Mouse (Mus musculus): Measurements from ENCODE around the gene Ap4e1. TPM values are rescaled to one million over a fixed set of nuclear protein-coding genes. Genes with fewer than 3 reads are reported as not detected.

Gene Ap4e1
- polyA plus RNA-seq (2016; fragmentation: Nextera tagmentation; extraction: Ambion mirVana), result 11.3 and 12.5 TPM in 2 replicates

- DNase-seq (ENCODE audit: low spot score), result peak; percentile 95
- Histone ChIP-seq H3K4me3 (peak within 1 kb of the TSS; percentile 90), H3K36me3 (peaks cover 19% of the 10 kb centered on the region), H3K27me3 (ENCODE audit: insufficient read depth, poor library complexity, severe bottlenecking) (no peaks in the 10 kb centered on the region), H3K4me1 (peaks cover 10% of the 10 kb centered on the region; the same call in 1 of the 2 replicates), H3K27ac (peak within 1 kb of the TSS; percentile 90), H3K9me3 (no peaks in the 10 kb centered on the region)
- WGBS, result 1% methylated on average over 40 of the region's 40 CpGs
Observed at GRCm38 (mm10) chr2:127008469-127008998, at the start of gene Ap4e1. TSS of gene Ap4e1 (plus strand) at chr2:127008717.

- DNase-seq (ENCODE audit: low spot score), result no peak
- WGBS, result 80% methylated on average over 2 of the region's 2 CpGs
- Histone ChIP-seq H3K27ac (no peak overlapping the region), H3K4me1 (no peaks in the 10 kb centered on the region), H3K36me3 (no peaks in the 10 kb centered on the region), H3K4me3 (no peak overlapping the region), H3K27me3 (ENCODE audit: insufficient read depth, poor library complexity, severe bottlenecking) (no peaks in the 10 kb centered on the region), H3K9me3 (no peaks in the 10 kb centered on the region)
Observed at GRCm38 (mm10) chr2:126961696-126962095, 46.8 kb upstream of the Ap4e1 start.

- no peak overlapping the region for H3K27ac ChIP-seq
- no peaks in the 10 kb centered on the region for H3K4me1 ChIP-seq
- DNase-seq (ENCODE audit: low spot score), result no peak
- no peaks in the 10 kb centered on the region for H3K36me3 ChIP-seq
- no peak overlapping the region for H3K4me3 ChIP-seq
- H3K27me3 ChIP-seq (ENCODE audit: insufficient read depth, poor library complexity, severe bottlenecking), result no peaks in the 10 kb centered on the region
- WGBS, result 67% methylated on average over 6 of the region's 6 CpGs
- no peaks in the 10 kb centered on the region for H3K9me3 ChIP-seq
Observed at GRCm38 (mm10) chr2:126977428-126977827, 31.1 kb upstream of the Ap4e1 start.

GRCm38 (mm10) chr2:126983221-126983620 lies 25.3 kb upstream of the Ap4e1 start:
- Histone ChIP-seq H3K36me3 (no peaks in the 10 kb centered on the region), H3K4me1 (no peaks in the 10 kb centered on the region), H3K27me3 (ENCODE audit: insufficient read depth, poor library complexity, severe bottlenecking) (no peaks in the 10 kb centered on the region), H3K27ac (no peak overlapping the region), H3K4me3 (no peak overlapping the region), H3K9me3 (no peaks in the 10 kb centered on the region)
- 69% methylated on average over 4 of the region's 4 CpGs for WGBS
- no peak for DNase-seq (ENCODE audit: low spot score)

GRCm38 (mm10) chr2:126989919-126990318 lies 18.6 kb upstream of the Ap4e1 start:
- DNase-seq (ENCODE audit: low spot score), result no peak
- Histone ChIP-seq H3K27me3 (ENCODE audit: insufficient read depth, poor library complexity, severe bottlenecking) (no peaks in the 10 kb centered on the region), H3K36me3 (no peaks in the 10 kb centered on the region), H3K9me3 (no peaks in the 10 kb centered on the region), H3K4me1 (no peaks in the 10 kb centered on the region), H3K4me3 (no peak overlapping the region), H3K27ac (no peak overlapping the region)
- WGBS, result 80% methylated on average over 6 of the region's 6 CpGs

- no peak for DNase-seq (ENCODE audit: low spot score)
- Histone ChIP-seq H3K9me3 (no peaks in the 10 kb centered on the region), H3K27ac (no peak overlapping the region), H3K27me3 (ENCODE audit: insufficient read depth, poor library complexity, severe bottlenecking) (no peaks in the 10 kb centered on the region), H3K36me3 (no peaks in the 10 kb centered on the region), H3K4me3 (no peak overlapping the region), H3K4me1 (no peaks in the 10 kb centered on the region)
- 65% methylated on average over 12 of the region's 12 CpGs for WGBS
Observed at GRCm38 (mm10) chr2:126992742-126993141, 15.8 kb upstream of the Ap4e1 start.

- no peak for DNase-seq (ENCODE audit: low spot score)
- H3K27me3 ChIP-seq (ENCODE audit: insufficient read depth, poor library complexity, severe bottlenecking), result no peaks in the 10 kb centered on the region
- no peak overlapping the region for H3K4me3 ChIP-seq
- WGBS, result 80% methylated on average over 6 of the region's 6 CpGs
- no peak overlapping the region for H3K27ac ChIP-seq
- no peaks in the 10 kb centered on the region for H3K4me1 ChIP-seq
- H3K9me3 ChIP-seq, result no peaks in the 10 kb centered on the region
- no peaks in the 10 kb centered on the region for H3K36me3 ChIP-seq
Observed at GRCm38 (mm10) chr2:126994384-126995166, 13.9 kb upstream of the Ap4e1 start.

- DNase-seq (ENCODE audit: low spot score), result no peak
- Histone ChIP-seq H3K27ac (peak overlapping the region; percentile 72; the same call in 1 of the 2 replicates), H3K27me3 (ENCODE audit: insufficient read depth, poor library complexity, severe bottlenecking) (no peaks in the 10 kb centered on the region), H3K4me1 (peaks cover 6% of the 10 kb centered on the region; the same call in 1 of the 2 replicates), H3K9me3 (no peaks in the 10 kb centered on the region), H3K36me3 (no peaks in the 10 kb centered on the region), H3K4me3 (no peak overlapping the region)
- WGBS, result 22% methylated on average over 5 of the region's 5 CpGs
Observed at GRCm38 (mm10) chr2:126996737-126997136, 11.8 kb upstream of the Ap4e1 start.

- Histone ChIP-seq H3K4me1 (peaks cover 6% of the 10 kb centered on the region; the same call in 1 of the 2 replicates), H3K4me3 (no peak overlapping the region), H3K9me3 (no peaks in the 10 kb centered on the region), H3K27ac (no peak overlapping the region), H3K27me3 (ENCODE audit: insufficient read depth, poor library complexity, severe bottlenecking) (no peaks in the 10 kb centered on the region), H3K36me3 (no peaks in the 10 kb centered on the region)
- DNase-seq (ENCODE audit: low spot score), result no peak
- WGBS, result 67% methylated on average over 7 of the region's 7 CpGs
Observed at GRCm38 (mm10) chr2:126998219-126998618, 10.3 kb upstream of the Ap4e1 start.

GRCm38 (mm10) chr2:127000406-127001324 lies 7.9 kb upstream of the Ap4e1 start:
- DNase-seq (ENCODE audit: low spot score), result no peak
- H3K27ac ChIP-seq, result no peak overlapping the region
- H3K4me1 ChIP-seq, result peaks cover 6% of the 10 kb centered on the region; the same call in 1 of the 2 replicates
- H3K27me3 ChIP-seq (ENCODE audit: insufficient read depth, poor library complexity, severe bottlenecking), result no peaks in the 10 kb centered on the region
- H3K4me3 ChIP-seq, result no peak overlapping the region
- WGBS, result 62% methylated on average over 8 of the region's 8 CpGs
- H3K9me3 ChIP-seq, result no peaks in the 10 kb centered on the region
- no peaks in the 10 kb centered on the region for H3K36me3 ChIP-seq

GRCm38 (mm10) chr2:127004046-127004445 lies 4.5 kb upstream of the Ap4e1 start:
- DNase-seq (ENCODE audit: low spot score), result no peak
- Histone ChIP-seq H3K9me3 (no peaks in the 10 kb centered on the region), H3K27ac (no peak overlapping the region), H3K4me3 (no peak overlapping the region), H3K27me3 (ENCODE audit: insufficient read depth, poor library complexity, severe bottlenecking) (no peaks in the 10 kb centered on the region), H3K36me3 (no peaks in the 10 kb centered on the region), H3K4me1 (peaks cover 6% of the 10 kb centered on the region; the same call in 1 of the 2 replicates)
- 84% methylated on average over 7 of the region's 7 CpGs for WGBS

- DNase-seq (ENCODE audit: low spot score), result no peak
- H3K27ac ChIP-seq, result no peak overlapping the region
- H3K9me3 ChIP-seq, result no peaks in the 10 kb centered on the region
- peak overlapping the region; percentile 47 for H3K4me3 ChIP-seq
- H3K4me1 ChIP-seq, result peaks cover 10% of the 10 kb centered on the region; the same call in 1 of the 2 replicates
- H3K27me3 ChIP-seq (ENCODE audit: insufficient read depth, poor library complexity, severe bottlenecking), result no peaks in the 10 kb centered on the region
- 40% methylated on average over 12 of the region's 12 CpGs for WGBS
- peaks cover 5% of the 10 kb centered on the region for H3K36me3 ChIP-seq
Observed at GRCm38 (mm10) chr2:127006634-127007370, 1.7 kb upstream of the Ap4e1 start.

Data from heart, embryonic 10.5 days (tissue).